14 mouse cellular contexts compared by ENCODE assay signal in the genomic region with DNA sequence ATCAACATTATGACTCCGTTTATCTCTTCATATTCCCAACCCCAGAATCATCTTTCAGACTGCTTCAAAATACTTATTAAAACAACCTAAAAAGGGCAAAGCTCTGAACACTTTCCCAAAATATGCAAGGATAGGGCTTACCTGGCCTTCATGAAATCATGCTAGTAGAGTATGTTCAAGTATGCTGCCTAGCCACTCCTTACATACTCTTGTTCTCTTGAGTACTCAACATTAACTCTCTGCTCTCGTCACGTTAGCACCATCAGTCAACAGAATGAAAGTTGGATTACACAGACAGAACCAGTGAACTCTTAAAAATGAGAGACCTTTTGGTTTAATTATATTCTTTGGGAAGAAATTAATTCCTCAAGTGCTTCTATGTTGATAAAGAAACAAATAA.
"Had no signal": no experiment of that assay in that cellular context is flagged by ENCODE, and none has a peak within 500 bp of the region (broad histone marks: within the 10 kb centered on the region; RNA-seq: fewer than 3 reads in every experiment).

No protein-coding gene starts in this region.

- DNase-seq: right cerebral cortex, postnatal 14 days; thymus, adult 2 months; thymus, postnatal 25 days; thymus, postnatal 4 days had no signal

- H3K4me1 ChIP-seq: stomach, embryonic 15.5 days had no signal

- H3K36me3 ChIP-seq: midbrain, embryonic 13.5 days; midbrain, embryonic 15.5 days; neural tube, embryonic 12.5 days; stomach, embryonic 15.5 days had no signal

- H3K9ac ChIP-seq: liver, embryonic 12.5 days; liver, embryonic 14.5 days; midbrain, embryonic 13.5 days; midbrain, embryonic 15.5 days; neural tube, embryonic 12.5 days; stomach, embryonic 15.5 days had no signal

- H3K27ac ChIP-seq: liver, embryonic 12.5 days; liver, embryonic 14.5 days; macrophage; midbrain, embryonic 13.5 days; midbrain, embryonic 15.5 days; neural tube, embryonic 12.5 days; stomach, postnatal 0 days had no signal

- H3K4me2 ChIP-seq: liver, embryonic 12.5 days; midbrain, embryonic 11.5 days; midbrain, embryonic 13.5 days; midbrain, embryonic 15.5 days; neural tube, embryonic 12.5 days; stomach, embryonic 15.5 days had no signal

- H3K4me3 ChIP-seq: liver, embryonic 12.5 days; megakaryocyte, embryonic 14.5 days; midbrain, embryonic 13.5 days; midbrain, embryonic 15.5 days; neural tube, embryonic 12.5 days; stomach, embryonic 15.5 days had no signal

- H3K27me3 ChIP-seq: liver, embryonic 12.5 days; megakaryocyte, embryonic 14.5 days; midbrain, embryonic 13.5 days; midbrain, embryonic 15.5 days; neural tube, embryonic 12.5 days; stomach, embryonic 15.5 days had no signal

- ATAC-seq: liver, embryonic 12.5 days; midbrain, embryonic 13.5 days; midbrain, embryonic 15.5 days had no signal

- H3K9me3 ChIP-seq: liver, embryonic 12.5 days; megakaryocyte, embryonic 14.5 days; midbrain, embryonic 13.5 days; midbrain, embryonic 15.5 days; neural tube, embryonic 12.5 days; stomach, embryonic 15.5 days had no signal
